Mouse (Mus musculus): ENCODE measurements around the gene Folr1.

DNA sequence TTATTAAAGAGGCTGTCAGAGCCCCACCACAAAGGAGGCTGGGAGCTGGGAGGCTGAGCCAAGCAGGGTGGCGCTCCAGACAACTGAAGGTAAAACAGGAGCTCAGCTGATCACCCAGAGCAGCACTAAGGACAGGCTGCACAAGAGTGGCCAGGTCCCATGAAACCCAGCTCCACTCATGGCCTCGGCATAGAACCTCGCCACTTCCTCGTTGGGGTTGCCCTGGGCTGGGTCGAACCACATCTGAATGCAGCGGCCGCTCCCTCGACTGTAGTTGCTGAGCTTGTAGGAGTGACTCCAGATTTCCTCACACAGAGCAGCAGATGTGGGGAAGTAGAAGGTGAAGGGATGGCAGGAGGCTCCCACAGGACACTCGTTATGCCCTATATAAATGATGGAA lies 12.2 kb downstream of the Folr1 start:
- TF ChIP-seq GATA1 (IDR thresholded peaks at IDR 0.05; ENCODE audit: borderline replicate concordance, low read length) (no peak), FLI1 (IDR thresholded peaks at IDR 0.05; ENCODE audit: low read length) (no peak)
